Mouse (Mus musculus) intestine, postnatal 0 days (tissue): Measurements from ENCODE around the gene Jam3. TPM values are rescaled to one million over a fixed set of nuclear protein-coding genes. Genes with fewer than 3 reads are reported as not detected.

Experiments
- ATAC-seq: fragments of 200-750 bp; cut with Nextera tagmentation; 2 replicates; pipeline ENCODE4 v1.8.0; 2017; ENCODE audit warnings: mild to moderate bottlenecking, moderate TSS enrichment, moderate library complexity
- H3K27ac ChIP-seq: fragments of 300-500 bp; sonication (generic); 2 replicates; pipeline ENCODE4 v1.5.1; 2014; ENCODE audit warnings: mild to moderate bottlenecking, low read depth, low read length, moderate library complexity
- H3K27me3 ChIP-seq: fragments of 300-500 bp; sonication (generic); replicated peaks from 2 replicates; pipeline ENCODE4 v1.6.1; 2014; ENCODE audit warnings: low read length, mixed read lengths; ENCODE audit not compliant: control insufficient read depth, insufficient read depth
- H3K36me3 ChIP-seq: fragments of 300-500 bp; sonication (generic); 2 replicates; pipeline ENCODE4 v1.6.1; 2014; ENCODE audit warnings: mild to moderate bottlenecking, moderate library complexity; ENCODE audit not compliant: control insufficient read depth, insufficient read depth
- H3K4me1 ChIP-seq: fragments of 300-500 bp; sonication (generic); replicated peaks from 2 replicates; pipeline ENCODE4 v1.6.1; 2014; ENCODE audit warnings: antibody characterized with exemption, low read length, mixed read lengths; ENCODE audit not compliant: control insufficient read depth, insufficient read depth
- H3K4me2 ChIP-seq: fragments of 300-500 bp; sonication (generic); replicated peaks from 2 replicates; pipeline ENCODE4 v1.6.1; 2014; ENCODE audit warnings: low read depth, mild to moderate bottlenecking, moderate library complexity
- H3K4me3 ChIP-seq: fragments of 300-500 bp; sonication (generic); 2 replicates; pipeline ENCODE4 v1.5.1; 2014; ENCODE audit warnings: low read depth, low read length
- H3K9ac ChIP-seq: fragments of 300-500 bp; sonication (generic); 2 replicates; pipeline ENCODE4 v1.6.1; 2014; ENCODE audit warnings: mild to moderate bottlenecking, low read depth, low read length
- H3K9me3 ChIP-seq: fragments of 300-500 bp; sonication (generic); 2 replicates; pipeline ENCODE4 v1.6.1; 2016; ENCODE audit warnings: mixed run types; ENCODE audit not compliant: control insufficient read depth
- CTCF ChIP-seq: sonication (generic); IDR thresholded peaks from 2 replicates; pipeline ENCODE4 v1.5.1; 2016; ENCODE audit warnings: low read depth, mild to moderate bottlenecking, control low read depth, antibody characterized with exemption, moderate library complexity
- WGBS: fragments of 180-500 bp; shearing (Covaris S2); extraction: QIAGEN DNeasy Blood & Tissue Kit; methylation state at CpG from one replicate; pipeline ENCODE4 v1.1.7; 2014; 5-methylcytosine and 5-hydroxymethylcytosine counted together
- polyA plus RNA-seq: library from polyadenylated mRNA; unstranded; fragments of >200 nt; fragmentation: Nextera tagmentation; extraction: Ambion mirVana; gene quantifications from 2 replicates; pipeline ENCODE4 v1.2.1, GENCODE M21; 2015

Gene Jam3
- polyA plus RNA-seq, 1 experiment from 2014 or later = 17.8 TPM

- Histone ChIP-seq H3K36me3 (no peaks in the 10 kb centered on the region), H3K4me2 (peak overlapping the region; percentile 56), H3K9me3 (no peaks in the 10 kb centered on the region), H3K27ac (peak overlapping the region; percentile 21), H3K27me3 (no peaks in the 10 kb centered on the region), H3K4me1 (0 out of 2 replicates have a peak, but pooled peaks cover 3% of the 10 kb centered on the region), H3K4me3 (peak overlapping the region; percentile 24), H3K9ac (no peak overlapping the region)
- ATAC-seq = peak; percentile 88
- 11% methylated on average over 14 of the region's 14 CpGs for WGBS
- TF ChIP-seq CTCF = no peak
Observed at GRCm38 (mm10) chr9:27192001-27192760, 37.0 kb upstream of the Jam3 start.

- peak overlapping the region; percentile 21 for H3K27ac ChIP-seq
- no peak overlapping the region for H3K9ac ChIP-seq
- H3K4me2 ChIP-seq = peak overlapping the region; percentile 56
- ATAC-seq = peak; percentile 37
- no peaks in the 10 kb centered on the region for H3K9me3 ChIP-seq
- H3K27me3 ChIP-seq = no peaks in the 10 kb centered on the region
- peak overlapping the region; percentile 24 for H3K4me3 ChIP-seq
- 10% methylated on average over 7 of the region's 7 CpGs for WGBS
- no peaks in the 10 kb centered on the region for H3K36me3 ChIP-seq
- TF ChIP-seq CTCF = no peak
- H3K4me1 ChIP-seq = 0 out of 2 replicates have a peak, but pooled peaks cover 3% of the 10 kb centered on the region
Observed at GRCm38 (mm10) chr9:27191501-27191981, 36.3 kb upstream of the Jam3 start.

GRCm38 (mm10) chr9:27190461-27190860 lies 35.2 kb upstream of the Jam3 start:
- H3K9me3 ChIP-seq = no peaks in the 10 kb centered on the region
- H3K27me3 ChIP-seq = no peaks in the 10 kb centered on the region
- H3K4me3 ChIP-seq = no peak overlapping the region
- no peak for ATAC-seq
- WGBS = 74% methylated on average over 8 of the region's 8 CpGs
- H3K9ac ChIP-seq = no peak overlapping the region
- 0 out of 2 replicates have a peak, but pooled peaks cover 3% of the 10 kb centered on the region for H3K4me1 ChIP-seq
- H3K36me3 ChIP-seq = no peaks in the 10 kb centered on the region
- no peak overlapping the region for H3K27ac ChIP-seq
- TF ChIP-seq CTCF = no peak
- no peak overlapping the region for H3K4me2 ChIP-seq

- H3K27ac ChIP-seq = no peak overlapping the region
- no peak overlapping the region for H3K9ac ChIP-seq
- 63% methylated on average over 2 of the region's 2 CpGs for WGBS
- ATAC-seq = no peak
- no peaks in the 10 kb centered on the region for H3K9me3 ChIP-seq
- H3K36me3 ChIP-seq = no peaks in the 10 kb centered on the region
- 0 out of 2 replicates have a peak, but pooled peaks cover 3% of the 10 kb centered on the region for H3K4me1 ChIP-seq
- H3K4me2 ChIP-seq = no peak overlapping the region
- TF ChIP-seq CTCF = no peak
- H3K4me3 ChIP-seq = no peak overlapping the region
- no peaks in the 10 kb centered on the region for H3K27me3 ChIP-seq
Observed at GRCm38 (mm10) chr9:27189306-27189705, 34.1 kb upstream of the Jam3 start.

GRCm38 (mm10) chr9:27188677-27189241 lies 33.5 kb upstream of the Jam3 start:
- 85% methylated on average over 7 of the region's 7 CpGs for WGBS
- ATAC-seq = no peak
- Histone ChIP-seq H3K9me3 (no peaks in the 10 kb centered on the region), H3K4me2 (no peak overlapping the region), H3K9ac (no peak overlapping the region), H3K36me3 (no peaks in the 10 kb centered on the region), H3K4me3 (no peak overlapping the region), H3K27me3 (no peaks in the 10 kb centered on the region), H3K27ac (no peak overlapping the region), H3K4me1 (0 out of 2 replicates have a peak, but pooled peaks cover 3% of the 10 kb centered on the region)
- no peak for TF ChIP-seq CTCF

GRCm38 (mm10) chr9:27185820-27186219 lies 30.6 kb upstream of the Jam3 start:
- Histone ChIP-seq H3K27me3 (no peaks in the 10 kb centered on the region), H3K4me1 (no peaks in the 10 kb centered on the region), H3K9me3 (no peaks in the 10 kb centered on the region), H3K4me2 (no peak overlapping the region), H3K4me3 (no peak overlapping the region), H3K27ac (no peak overlapping the region), H3K9ac (no peak overlapping the region), H3K36me3 (no peaks in the 10 kb centered on the region)
- no peak for ATAC-seq
- no peak for TF ChIP-seq CTCF
